Mouse (Mus musculus): ENCODE data around the gene Tbx3. TPM values are rescaled to one million over a fixed set of nuclear protein-coding genes. Genes with fewer than 3 reads are reported as not detected.

Gene Tbx3
- total RNA-seq, 2 experiments from 2014 or later: 3.5 to 3.6 TPM

DNA sequence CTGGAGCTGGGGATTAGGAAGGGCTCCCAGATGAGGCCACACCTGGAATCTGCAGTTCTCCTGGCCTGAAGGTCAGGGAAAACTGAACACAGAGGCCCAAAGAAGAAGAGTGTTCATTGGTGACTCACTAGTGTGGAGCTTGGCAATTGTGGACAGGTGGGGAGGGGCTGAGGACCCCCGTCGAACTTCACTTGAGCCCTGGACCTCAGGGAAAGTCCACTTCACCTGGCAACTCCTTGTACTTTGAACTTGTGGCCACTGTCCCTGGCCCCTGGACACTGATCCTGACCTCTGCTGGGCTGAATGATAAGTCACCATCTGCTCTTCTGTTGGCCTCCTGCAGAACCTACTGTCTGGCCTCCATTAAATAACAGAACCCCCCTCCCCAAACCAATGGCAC lies 5.8 kb downstream of the Tbx3 start:
- no peak for TF ChIP-seq CTCF (conservative IDR thresholded peaks at IDR 0.05)
- DNase-seq (ENCODE audit: low spot score in 2 of 2): no peak
- Histone ChIP-seq H3K4me3 (no peak overlapping the region), H3K27ac (no peak overlapping the region)

DNA sequence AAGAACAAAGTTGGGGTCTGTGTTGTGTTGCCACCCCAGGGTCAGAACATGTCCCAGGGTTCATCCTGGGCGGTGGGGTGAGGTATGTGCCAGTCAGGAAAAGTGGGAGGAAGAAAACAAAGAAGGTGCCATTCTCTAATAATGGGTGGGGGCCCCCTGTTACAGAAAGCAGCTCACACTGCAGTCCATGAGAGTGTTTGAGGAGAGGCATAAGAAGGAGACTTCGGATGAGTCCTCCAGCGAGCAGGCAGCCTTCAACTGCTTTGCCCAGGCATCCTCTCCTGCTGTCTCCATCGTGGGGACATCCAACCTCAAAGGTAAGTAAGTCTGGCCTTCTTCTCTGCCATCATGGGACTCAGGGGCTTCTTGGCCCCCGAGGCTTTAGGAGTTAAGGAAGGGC lies 8.0 kb downstream of the Tbx3 start:
- H3K4me3 ChIP-seq: no peak overlapping the region
- no peak for DNase-seq (ENCODE audit: low spot score in 2 of 2)
- H3K27ac ChIP-seq: no peak overlapping the region
- no peak for TF ChIP-seq CTCF (conservative IDR thresholded peaks at IDR 0.05)

DNA sequence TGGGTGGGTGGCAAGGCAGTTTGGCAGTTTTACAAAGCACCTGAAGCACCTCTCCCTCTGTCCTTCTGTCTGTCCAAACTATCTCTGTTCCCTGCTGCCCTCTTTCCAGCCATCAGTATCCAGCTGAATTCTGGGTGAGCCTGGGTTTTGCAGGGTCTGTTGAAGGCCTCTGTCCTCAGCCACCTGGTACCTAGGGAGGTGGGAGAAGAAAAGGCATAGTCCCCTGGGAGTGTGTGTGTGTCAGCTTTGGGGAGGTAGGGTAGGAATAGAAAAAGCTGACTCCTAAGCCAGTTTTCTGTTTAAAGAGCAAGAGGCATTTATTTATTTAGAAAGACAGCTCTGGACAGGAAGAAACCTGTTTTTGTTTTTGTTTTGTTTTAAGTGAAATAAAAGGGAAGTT lies 8.6 kb downstream of the Tbx3 start:
- H3K4me3 ChIP-seq: no peak overlapping the region
- no peak for TF ChIP-seq CTCF (conservative IDR thresholded peaks at IDR 0.05)
- DNase-seq (ENCODE audit: low spot score in 2 of 2): no peak

DNA sequence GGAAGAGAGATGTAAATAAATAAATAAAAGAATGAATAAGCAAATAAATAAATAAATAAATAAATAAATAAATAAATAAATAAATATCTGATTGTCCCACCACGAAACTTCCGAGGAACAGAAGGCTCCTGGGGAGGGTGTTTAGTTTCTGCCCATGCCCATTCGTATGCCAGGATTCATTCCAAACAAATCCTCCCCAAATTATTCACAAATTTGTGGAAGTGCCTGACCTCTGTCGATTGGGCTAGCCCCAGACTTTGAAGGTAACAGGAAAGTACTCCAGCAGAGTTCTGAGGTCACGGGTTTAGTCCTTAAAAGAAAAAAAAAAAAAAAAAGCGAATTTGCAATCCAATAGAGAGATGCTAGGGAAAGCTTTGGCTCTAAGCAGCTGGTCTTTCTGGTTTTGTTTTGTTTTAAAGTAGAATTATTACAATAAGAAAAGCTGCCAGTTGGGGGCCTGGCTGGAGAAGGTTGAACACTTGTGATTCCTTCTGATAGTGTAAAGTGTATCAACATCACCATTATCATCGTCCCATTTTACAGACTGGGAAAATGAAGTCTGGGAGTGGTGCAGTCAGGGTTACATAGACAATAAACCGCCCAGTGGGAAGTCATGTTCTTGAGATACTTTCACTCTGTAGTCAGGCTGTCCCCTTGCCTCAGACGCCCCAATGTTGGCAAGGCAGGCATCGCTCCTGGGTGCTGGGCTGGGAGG lies 9.3 kb downstream of the Tbx3 start:
- no peak overlapping the region for H3K4me3 ChIP-seq
- no peak for TF ChIP-seq CTCF (conservative IDR thresholded peaks at IDR 0.05)
- no peak overlapping the region for H3K27ac ChIP-seq
- no peak for DNase-seq (ENCODE audit: low spot score in 2 of 2)

More for the DNA sequence above, 8.6 kb downstream of the Tbx3 start:
- no peak overlapping the region for H3K27ac ChIP-seq

DNA sequence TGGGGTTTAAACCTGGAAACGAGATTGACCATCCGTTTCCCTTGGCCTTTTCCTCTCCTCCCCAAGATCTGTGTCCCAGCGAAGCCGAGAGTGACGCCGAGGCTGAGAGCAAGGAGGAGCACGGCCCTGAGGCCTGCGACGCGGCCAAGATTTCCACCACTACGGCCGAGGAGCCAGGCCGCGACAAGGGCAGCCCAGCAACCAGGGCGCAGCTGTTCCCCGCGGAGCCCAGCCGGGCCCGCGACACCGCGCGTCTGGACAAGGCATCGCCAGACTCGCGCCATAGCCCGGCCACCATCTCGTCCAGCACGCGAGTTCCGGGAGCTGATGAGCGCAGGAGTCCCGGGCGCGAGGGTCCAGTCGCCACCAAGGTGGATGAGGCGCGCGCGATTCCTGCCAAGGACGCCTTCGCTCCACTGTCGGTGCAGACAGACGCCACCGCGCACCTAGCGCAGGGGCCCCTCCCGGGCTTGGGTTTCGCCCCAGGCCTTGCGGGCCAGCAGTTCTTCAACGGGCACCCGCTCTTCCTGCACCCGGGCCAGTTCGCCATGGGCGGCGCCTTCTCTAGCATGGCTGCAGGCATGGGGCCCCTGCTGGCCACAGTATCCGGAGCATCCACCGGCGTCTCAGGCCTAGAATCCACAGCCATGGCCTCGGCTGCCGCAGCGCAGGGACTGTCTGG lies 10.0 kb downstream of the Tbx3 start:
- DNase-seq (ENCODE audit: low spot score in 2 of 2): no peak
- H3K27ac ChIP-seq: no peak overlapping the region
- no peak for TF ChIP-seq CTCF (conservative IDR thresholded peaks at IDR 0.05)
- H3K4me3 ChIP-seq: no peak overlapping the region

DNA sequence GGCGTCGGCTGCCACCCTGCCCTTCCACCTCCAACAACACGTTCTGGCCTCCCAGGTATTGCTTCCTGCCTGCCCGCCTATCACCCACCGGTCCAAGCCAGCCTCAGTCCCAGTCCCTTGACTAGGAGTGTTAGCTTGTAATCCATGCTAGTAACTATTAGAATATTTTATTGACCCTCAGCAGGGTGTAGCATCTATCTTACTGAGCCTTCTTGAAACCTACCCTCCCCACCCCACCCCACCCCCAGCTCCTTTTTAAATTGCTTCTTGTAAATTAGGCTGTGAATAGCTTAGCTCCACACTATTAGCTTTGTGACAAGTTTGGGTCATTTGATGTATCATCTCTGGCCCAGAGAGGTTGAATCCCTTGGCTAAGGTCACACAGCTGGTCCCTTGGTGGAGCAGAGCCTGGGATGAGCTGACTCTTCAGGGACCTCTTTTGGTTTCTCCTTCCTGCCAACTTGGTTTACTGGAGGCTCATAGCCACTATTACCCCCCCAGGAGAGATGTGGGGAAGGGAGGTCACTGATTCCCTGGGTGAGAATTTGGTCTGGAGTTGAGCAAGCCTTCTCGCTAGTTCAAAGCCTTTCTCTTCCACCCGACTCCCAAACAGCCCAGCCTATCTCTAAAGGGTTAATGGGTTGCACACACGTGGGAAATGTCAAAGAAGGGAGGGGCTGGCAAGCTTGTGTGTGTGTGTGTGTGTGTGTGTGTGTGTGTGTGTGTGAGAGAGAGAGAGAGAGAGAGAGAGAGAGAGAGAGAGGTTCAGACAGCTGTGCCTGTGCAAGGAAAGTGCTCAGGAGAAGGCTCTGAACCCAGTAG lies 10.8 kb downstream of the Tbx3 start:
- H3K27ac ChIP-seq: no peak overlapping the region
- DNase-seq (ENCODE audit: low spot score in 2 of 2): no peak
- TF ChIP-seq CTCF (conservative IDR thresholded peaks at IDR 0.05): no peak
- H3K4me3 ChIP-seq: no peak overlapping the region

DNA sequence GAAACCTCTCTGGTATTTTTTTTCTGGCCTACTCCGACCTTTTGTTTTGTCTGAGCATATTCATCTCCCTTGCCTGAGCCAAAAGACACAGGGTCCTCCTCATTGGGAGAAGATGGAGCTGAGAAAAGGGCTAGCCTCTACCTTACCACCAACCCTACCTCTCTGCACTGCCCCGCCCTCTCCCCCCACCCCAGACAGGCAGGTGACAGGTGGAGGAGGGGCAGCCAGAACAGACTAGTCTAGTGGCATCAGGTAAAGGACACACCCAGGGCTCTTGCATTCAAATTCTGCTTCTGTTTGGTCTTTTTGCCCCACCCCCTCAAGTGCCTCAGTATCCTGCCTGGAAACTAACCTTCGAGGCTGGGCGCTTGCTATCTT lies 11.4 kb downstream of the Tbx3 start:
- DNase-seq (ENCODE audit: low spot score in 2 of 2): no peak
- Histone ChIP-seq H3K27ac (no peak overlapping the region), H3K4me3 (no peak overlapping the region)
- no peak for TF ChIP-seq CTCF (conservative IDR thresholded peaks at IDR 0.05)

DNA sequence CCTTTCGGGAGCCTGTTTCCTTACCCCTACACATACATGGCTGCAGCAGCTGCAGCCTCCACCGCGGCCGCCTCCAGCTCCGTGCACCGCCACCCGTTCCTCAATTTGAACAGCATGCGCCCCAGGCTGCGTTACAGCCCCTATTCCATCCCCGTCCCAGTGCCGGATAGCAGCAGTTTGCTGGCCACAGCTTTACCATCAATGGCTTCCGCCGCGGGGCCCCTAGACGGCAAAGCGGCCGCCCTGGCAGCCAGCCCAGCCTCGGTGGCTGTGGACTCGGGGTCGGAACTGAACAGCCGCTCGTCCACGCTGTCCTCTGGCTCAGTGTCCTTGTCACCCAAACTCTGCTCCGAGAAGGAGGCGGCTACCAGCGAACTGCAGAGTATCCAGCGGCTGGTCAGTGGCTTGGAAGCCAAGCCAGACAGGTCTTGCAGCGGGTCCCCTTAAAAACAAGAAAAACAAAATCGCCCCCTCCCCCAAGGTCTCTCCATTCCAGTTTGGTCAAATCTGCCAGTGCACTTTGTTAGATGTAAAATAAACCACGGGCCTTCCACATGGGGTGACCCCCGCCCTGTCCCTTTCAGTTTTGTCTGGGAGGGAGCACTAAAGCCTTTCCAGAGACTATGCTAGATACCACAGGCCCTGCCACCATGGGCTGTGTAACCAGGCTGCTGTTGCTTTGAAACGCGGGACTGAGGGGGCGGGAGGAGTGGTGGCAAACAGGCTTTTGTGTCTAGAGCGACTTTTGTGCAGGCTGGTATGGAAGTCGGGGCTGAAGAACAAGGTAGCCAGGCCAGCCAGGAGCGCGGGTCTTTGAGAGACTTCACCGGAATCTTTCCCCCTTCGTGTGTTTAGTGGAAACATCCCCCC lies 12.4 kb downstream of the Tbx3 start:
- no peak overlapping the region for H3K4me3 ChIP-seq
- no peak for TF ChIP-seq CTCF (conservative IDR thresholded peaks at IDR 0.05)
- H3K27ac ChIP-seq: no peak overlapping the region

DNA sequence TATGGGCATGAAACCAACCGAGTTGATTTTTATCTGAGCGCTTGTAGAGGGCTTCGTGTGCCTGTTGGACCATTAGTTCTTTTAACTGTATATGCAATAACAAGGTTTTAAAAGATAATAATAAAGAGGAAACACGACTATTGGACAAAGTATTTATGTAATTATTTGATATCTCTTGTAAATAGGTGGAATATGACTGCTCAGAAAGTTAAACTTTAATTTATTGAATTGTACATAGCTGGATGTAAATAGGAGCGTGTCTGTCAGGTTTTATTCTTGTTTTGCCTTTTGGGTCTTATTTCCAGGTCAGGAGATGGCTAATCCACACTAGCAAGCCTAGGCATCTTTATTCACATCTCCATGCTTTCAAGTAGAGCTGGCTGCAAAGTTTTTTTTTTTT lies 13.4 kb downstream of the Tbx3 start:
- no peak overlapping the region for H3K27ac ChIP-seq
- DNase-seq (ENCODE audit: low spot score in 2 of 2): no peak
- H3K4me3 ChIP-seq: no peak overlapping the region
- no peak for TF ChIP-seq CTCF (conservative IDR thresholded peaks at IDR 0.05)

More for the DNA sequence above, 12.4 kb downstream of the Tbx3 start:
- DNase-seq (ENCODE audit: low spot score in 2 of 2): no peak

DNA sequence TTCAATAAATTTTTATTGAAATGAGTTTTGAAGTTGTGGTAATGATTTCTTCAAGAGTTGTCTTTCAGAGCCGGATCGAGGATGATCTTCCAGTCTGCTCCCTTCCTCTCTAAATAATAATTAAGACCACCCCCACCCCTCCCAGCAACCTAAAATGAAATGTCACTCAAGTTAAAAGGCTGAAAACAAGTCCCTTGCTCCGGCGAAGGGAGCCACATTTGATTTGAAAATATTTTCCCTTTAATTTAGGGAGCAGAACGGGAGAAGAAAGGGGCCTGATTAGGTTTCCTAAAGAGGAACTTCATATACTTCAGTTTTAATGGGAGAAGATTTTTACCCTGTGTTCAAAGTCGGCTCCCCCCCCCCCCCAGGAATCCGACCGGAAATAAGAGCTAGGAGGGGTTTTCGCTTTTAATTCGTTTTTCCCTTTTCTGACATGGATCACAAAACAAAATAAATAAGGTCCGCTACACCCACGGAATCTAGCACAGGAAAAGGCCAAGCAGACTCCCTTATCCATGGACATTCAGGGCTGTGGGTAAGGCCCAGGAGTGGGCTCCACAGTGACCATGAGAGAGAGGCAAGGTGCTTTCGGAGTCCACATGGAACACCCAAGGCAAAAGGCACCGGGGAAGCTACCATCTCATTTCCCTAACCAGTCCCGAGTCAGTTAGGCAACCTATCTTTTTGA lies 14.4 kb downstream of the Tbx3 start:
- DNase-seq (ENCODE audit: low spot score in 2 of 2): no peak
- no peak for TF ChIP-seq CTCF (conservative IDR thresholded peaks at IDR 0.05)
- H3K27ac ChIP-seq: no peak overlapping the region
- no peak overlapping the region for H3K4me3 ChIP-seq

DNA sequence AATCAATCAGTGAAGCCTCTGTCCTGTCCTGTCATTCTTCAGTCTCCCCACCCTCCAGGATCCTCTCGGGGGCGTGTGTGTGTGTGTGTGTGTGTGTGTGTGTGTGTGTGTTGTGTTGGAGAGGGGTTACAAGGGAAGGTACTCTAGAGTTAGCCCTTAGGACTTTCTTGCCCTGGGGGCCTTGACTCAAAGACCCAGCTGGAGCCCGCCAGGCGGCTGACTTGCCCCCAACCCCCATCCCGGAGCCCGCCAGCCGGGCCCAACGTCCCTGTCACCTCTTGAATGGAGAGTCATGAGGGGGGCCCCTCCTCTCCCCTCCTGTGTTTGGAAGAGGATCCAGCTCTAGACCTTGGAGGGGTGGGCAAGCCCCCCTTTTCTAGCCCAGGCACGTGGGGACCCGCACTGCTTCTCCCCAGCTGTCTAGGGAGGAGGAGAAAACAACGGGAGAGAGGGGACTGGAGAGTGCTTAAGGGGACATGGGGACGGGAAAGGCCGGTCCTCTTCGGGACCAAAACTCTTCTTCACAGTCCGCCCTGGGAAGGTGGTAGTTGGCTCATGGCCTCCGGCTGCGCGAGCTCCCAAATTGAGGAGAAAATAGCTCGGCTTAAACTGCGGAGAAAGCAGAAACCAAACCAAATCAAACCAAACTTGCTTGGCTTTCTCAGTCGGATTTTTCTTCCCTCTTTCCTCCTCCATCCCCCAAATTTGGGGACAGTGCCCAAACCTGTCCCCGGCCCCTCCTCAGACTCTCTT lies 15.2 kb downstream of the Tbx3 start:
- no peak for TF ChIP-seq CTCF (conservative IDR thresholded peaks at IDR 0.05)
- H3K4me3 ChIP-seq: peak overlapping the region; percentile 31
- no peak for DNase-seq (ENCODE audit: low spot score in 2 of 2)
- peak overlapping the region; percentile 29; the same call in 1 of the 2 replicates for H3K27ac ChIP-seq
